Comparison of ENCODE assay signal across 10 mouse cellular contexts in the genomic region with DNA sequence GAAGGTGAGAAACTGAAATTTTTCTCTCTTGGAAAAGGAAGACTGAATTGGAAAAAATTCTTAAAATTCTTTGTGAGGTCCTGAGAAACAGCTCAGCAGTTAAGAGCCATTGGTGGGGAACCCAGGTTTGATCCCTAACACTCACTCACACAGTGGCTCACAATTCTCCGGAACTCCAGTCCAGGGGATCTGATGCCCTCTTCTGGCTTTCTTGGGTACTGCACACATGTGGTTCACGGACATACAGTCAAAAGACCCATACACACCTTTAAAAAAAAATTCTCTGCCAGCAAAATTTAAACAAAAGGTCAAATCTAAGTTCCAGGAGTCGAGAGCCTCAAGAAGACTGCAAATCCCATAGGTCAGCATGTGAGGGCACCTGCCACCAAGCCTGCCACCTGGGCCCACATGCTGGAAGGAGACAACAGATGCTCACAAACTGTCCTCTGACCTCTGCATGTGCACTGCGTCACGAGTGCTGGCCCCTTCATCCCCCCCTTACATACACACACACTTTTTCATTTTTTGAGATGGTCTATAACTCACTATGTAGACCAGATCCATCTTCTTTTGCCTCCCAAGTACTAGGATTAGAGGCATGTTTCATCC. TPM values are rescaled to one million over a fixed set of nuclear protein-coding genes. Genes with fewer than 3 reads are reported as not detected.
DNase-seq lines count a peak whose midpoint lies in the region; ATAC-seq lines count a peak whose summit lies in the region.
"Had no signal": no experiment of that assay in that cellular context is flagged by ENCODE, and none has a peak within 500 bp of the region (broad histone marks: within the 10 kb centered on the region; RNA-seq: fewer than 3 reads in every experiment).

No protein-coding gene starts in this region.

- intact Hi-C loops in heart, postnatal 36 days (cut with DNase I), result no loop called here

- peak; percentile 51; the same call in 1 of the 2 replicates for ATAC-seq in neutrophil, adult 5-6 weeks (ENCODE audit: extremely low read depth, insufficient number of reproducible peaks, low FRiP score, poor library complexity, severe bottlenecking)

- DNase-seq in heart, postnatal 36 days, result peak; percentile 53 to 69
- no peak for DNase-seq in heart, adult 8-10 months (ENCODE audit: low spot score)
- DNase-seq in urinary bladder, postnatal 14 days (ENCODE audit: low spot score), result peak; percentile 70
- no peak for DNase-seq in urinary bladder, adult 18-20 months (ENCODE audit: low spot score in 2 of 2)
- peak; percentile 31 for DNase-seq in c-Kit-negative CD71-positive TER-119-positive erythroid progenitor cells, embryonic 14.5 days (ENCODE audit: low read depth, low spot score)
- peak; percentile 58 to 62 for DNase-seq in layer of hippocampus, postnatal 14 days (ENCODE audit: low spot score in 2 of 2)
- no peak for DNase-seq in urinary bladder, adult 2 months (ENCODE audit: low spot score)

RNA-seq across cellular contexts. Expression of a gene that starts 12.6 kb away (rescaled TPM):
- total RNA-seq in heart, postnatal 36 days (2021), result under 1 TPM; 0.39 to 0.62 TPM
- under 1 TPM in 3 of 4 experiments, not detected in 1; 0.49 to 0.75 (median 0.69) TPM for total RNA-seq in heart, adult 8-10 months (2022)
- not detected for total RNA-seq in layer of hippocampus, postnatal 14 days (2021)
- 1.7 and 3.1 TPM in 2 replicates for total RNA-seq in neutrophil, adult 5-6 weeks (2017)
- polyA plus RNA-seq in urinary bladder, adult 2 months (2012; rRNA removed), result 4.5 and 4.7 TPM in 2 replicates

RNA-seq across cellular contexts. Expression of a gene that starts 22.2 kb away (rescaled TPM):
- total RNA-seq in heart, postnatal 36 days (2021), result under 1 TPM; 0.27 to 0.75 TPM
- under 1 TPM; 0.19 to 0.79 (median 0.34) TPM for total RNA-seq in heart, adult 8-10 months (2022)
- 1 to 10 TPM in 1 of 2 experiments, under 1 TPM in 1; 0.60 to 1.2 TPM for total RNA-seq in layer of hippocampus, postnatal 14 days (2021)
- total RNA-seq in neutrophil, adult 5-6 weeks (2017), result 0.93 and 1.4 TPM in 2 replicates
- 0.80 and 1.3 TPM in 2 replicates for polyA plus RNA-seq in urinary bladder, adult 2 months (2012; rRNA removed)

RNA-seq across cellular contexts. Expression of a gene that starts 22.3 kb away (rescaled TPM):
- 10 to 100 TPM; 12.2 to 15.5 TPM for total RNA-seq in heart, postnatal 36 days (2021)
- total RNA-seq in heart, adult 8-10 months (2022), result 10 to 100 TPM in 3 of 4 experiments, 1 to 10 TPM in 1; 9.6 to 17.8 (median 12.1) TPM
- 10 to 100 TPM; 30.0 to 42.1 TPM for total RNA-seq in layer of hippocampus, postnatal 14 days (2021)
- 10.2 and 12.6 TPM in 2 replicates for total RNA-seq in neutrophil, adult 5-6 weeks (2017)
- polyA plus RNA-seq in urinary bladder, adult 2 months (2012; rRNA removed), result 32.4 and 36.2 TPM in 2 replicates

RNA-seq across cellular contexts. Expression of a gene that starts 48.6 kb away (rescaled TPM):
- not detected for total RNA-seq in heart, postnatal 36 days (2021)
- total RNA-seq in heart, adult 8-10 months (2022), result not detected
- total RNA-seq in layer of hippocampus, postnatal 14 days (2021), result not detected
- not detected in 2 replicates for total RNA-seq in neutrophil, adult 5-6 weeks (2017)
- polyA plus RNA-seq in urinary bladder, adult 2 months (2012; rRNA removed), result not detected in 2 replicates
- polyA plus RNA-seq: erythroblast, embryonic 14.5 days; lung, embryonic 16.5 days had no signal

RNA-seq across cellular contexts. Expression of a gene that starts 59.1 kb away (rescaled TPM):
- total RNA-seq in heart, postnatal 36 days (2021), result 1 to 10 TPM; 5.0 to 5.4 TPM
- total RNA-seq in heart, adult 8-10 months (2022), result 1 to 10 TPM; 3.5 to 6.5 (median 4.0) TPM
- 10 to 100 TPM; 18.6 to 21.6 TPM for total RNA-seq in layer of hippocampus, postnatal 14 days (2021)
- total RNA-seq in neutrophil, adult 5-6 weeks (2017), result 48.7 and 55.7 TPM in 2 replicates
- 16.5 and 18.3 TPM in 2 replicates for polyA plus RNA-seq in urinary bladder, adult 2 months (2012; rRNA removed)

Comparison
In these comparisons a context has a peak if more than half of its experiments do, and no peak if none do; other contexts are left out.
1. DNase-seq: peak in heart, postnatal 36 days (2 of 2), urinary bladder, postnatal 14 days (single experiment), c-Kit-negative CD71-positive TER-119-positive erythroid progenitor cells, embryonic 14.5 days (single experiment) and layer of hippocampus, postnatal 14 days (2 of 2); none in heart, adult 8-10 months (single experiment), urinary bladder, adult 18-20 months (0 of 2) and urinary bladder, adult 2 months (single experiment).